Mouse (Mus musculus): ENCODE data around the gene Iqsec1.

The Iqsec1 gene

GRCm38 (mm10) chr6:90753656-90754055 is 234.8 kb downstream of the Iqsec1 start:
- no peak for DNase-seq (ENCODE audit: low spot score)

GRCm38 (mm10) chr6:90751624-90752023 is 236.9 kb downstream of the Iqsec1 start:
- no peak for DNase-seq (ENCODE audit: low spot score)

- DNase-seq (ENCODE audit: low spot score), result no peak
Observed at GRCm38 (mm10) chr6:90750091-90750490, 238.4 kb downstream of the Iqsec1 start.

GRCm38 (mm10) chr6:90749414-90749937 is 239.0 kb downstream of the Iqsec1 start:
- no peak for DNase-seq (ENCODE audit: low spot score)

- DNase-seq (ENCODE audit: low spot score), result no peak
Observed at GRCm38 (mm10) chr6:90748976-90749375, 239.5 kb downstream of the Iqsec1 start.

GRCm38 (mm10) chr6:90746331-90746864 is 242.1 kb downstream of the Iqsec1 start:
- no peak for DNase-seq (ENCODE audit: low spot score)

GRCm38 (mm10) chr6:90745401-90746198 is 242.9 kb downstream of the Iqsec1 start:
- DNase-seq (ENCODE audit: low spot score), result no peak

GRCm38 (mm10) chr6:90742453-90742852 is 246.0 kb downstream of the Iqsec1 start:
- DNase-seq (ENCODE audit: low spot score), result no peak

GRCm38 (mm10) chr6:90741717-90742116 is 246.8 kb downstream of the Iqsec1 start:
- no peak for DNase-seq (ENCODE audit: low spot score)

GRCm38 (mm10) chr6:90741056-90741420 is 247.4 kb downstream of the Iqsec1 start:
- DNase-seq (ENCODE audit: low spot score), result no peak

- no peak for DNase-seq (ENCODE audit: low spot score)
Observed at GRCm38 (mm10) chr6:90740348-90741055, 248.0 kb downstream of the Iqsec1 start.

GRCm38 (mm10) chr6:90737376-90737775 is 251.1 kb downstream of the Iqsec1 start:
- DNase-seq (ENCODE audit: low spot score), result peak; percentile 78

- no peak for DNase-seq (ENCODE audit: low spot score)
Observed at GRCm38 (mm10) chr6:90736691-90737245, 251.7 kb downstream of the Iqsec1 start.

GRCm38 (mm10) chr6:90736074-90736672 is 252.3 kb downstream of the Iqsec1 start:
- no peak for DNase-seq (ENCODE audit: low spot score)

GRCm38 (mm10) chr6:90735396-90736036 is 253.0 kb downstream of the Iqsec1 start:
- no peak for DNase-seq (ENCODE audit: low spot score)

- DNase-seq (ENCODE audit: low spot score), result no peak
Observed at GRCm38 (mm10) chr6:90734806-90735205, 253.7 kb downstream of the Iqsec1 start.

GRCm38 (mm10) chr6:90731327-90731726 is 257.2 kb downstream of the Iqsec1 start:
- no peak for DNase-seq (ENCODE audit: low spot score)

GRCm38 (mm10) chr6:90729829-90730228 is 258.7 kb downstream of the Iqsec1 start:
- no peak for DNase-seq (ENCODE audit: low spot score)

GRCm38 (mm10) chr6:90728491-90728931 is 260.0 kb downstream of the Iqsec1 start:
- peak; percentile 79 for DNase-seq (ENCODE audit: low spot score)

GRCm38 (mm10) chr6:90727826-90728225 is 260.7 kb downstream of the Iqsec1 start:
- no peak for DNase-seq (ENCODE audit: low spot score)

- DNase-seq (ENCODE audit: low spot score), result no peak
Observed at GRCm38 (mm10) chr6:90726711-90727122, 261.8 kb downstream of the Iqsec1 start.

GRCm38 (mm10) chr6:90725526-90725925 is 263.0 kb downstream of the Iqsec1 start:
- DNase-seq (ENCODE audit: low spot score), result no peak
